Mouse (Mus musculus) forebrain, embryonic 10.5 days (tissue): ENCODE measurements around the gene Gm28539. TPM values are rescaled to one million over a fixed set of nuclear protein-coding genes. Genes with fewer than 3 reads are reported as not detected.
"Not testable (repeated sequence)": the region's sequence is repeated elsewhere in the genome, so short reads cannot be mapped to it uniquely, and the experiment has no call there.

Experiments used
- DNase-seq: peaks from one replicate; pipeline ENCODE4 v3.0.0-alpha.2; 2017; ENCODE audit warnings: low spot score; ENCODE audit errors: extremely low spot score
- H3K27ac ChIP-seq: fragments of 300-500 bp; sonication (generic); 2 replicates; pipeline ENCODE4 v1.5.1; 2016; ENCODE audit warnings: mild to moderate bottlenecking
- H3K27me3 ChIP-seq: fragments of 300-500 bp; sonication (generic); 2 replicates; pipeline ENCODE4 v1.6.1; 2016; ENCODE audit warnings: mild to moderate bottlenecking; ENCODE audit not compliant: poor library complexity, severe bottlenecking
- H3K36me3 ChIP-seq: fragments of 300-500 bp; sonication (generic); replicated peaks from 2 replicates; pipeline ENCODE4 v1.6.1; 2016; ENCODE audit warnings: mild to moderate bottlenecking, moderate library complexity
- H3K4me1 ChIP-seq: fragments of 300-500 bp; sonication (generic); 2 replicates; pipeline ENCODE4 v1.6.1; 2016
- H3K4me3 ChIP-seq: fragments of 300-500 bp; sonication (generic); 2 replicates; pipeline ENCODE4 v1.5.1; 2016; ENCODE audit warnings: mild to moderate bottlenecking, moderate library complexity
- H3K9me3 ChIP-seq: fragments of 300-500 bp; sonication (generic); 2 replicates; pipeline ENCODE4 v1.6.1; 2016; ENCODE audit warnings: mild to moderate bottlenecking, moderate library complexity
- WGBS: fragments of 180-500 bp; shearing (Covaris S2); methylation state at CpG from one replicate; pipeline ENCODE4 v1.1.7; 2016; 5-methylcytosine and 5-hydroxymethylcytosine counted together
- polyA plus RNA-seq: library from polyadenylated mRNA; unstranded; fragments of >200 nt; fragmentation: Nextera tagmentation; extraction: Ambion mirVana; gene quantifications from 2 replicates; pipeline ENCODE4 v1.2.1, GENCODE M21; 2016

Gm28539 gene
- polyA plus RNA-seq, 1 experiment from 2014 or later, result not detected

GRCm38 (mm10) chr16:18938321-18939082 is 102.1 kb downstream of the Gm28539 start:
- Histone ChIP-seq H3K27ac (no peak overlapping the region), H3K27me3 (no peaks in the 10 kb centered on the region), H3K4me3 (no peak overlapping the region), H3K4me1 (no peaks in the 10 kb centered on the region), H3K36me3 (peaks cover 91% of the 10 kb centered on the region), H3K9me3 (no peaks in the 10 kb centered on the region)
- DNase-seq, result no peak
- WGBS, result 90% methylated on average over 5 of the region's 5 CpGs

- peaks cover 93% of the 10 kb centered on the region for H3K36me3 ChIP-seq
- no peak overlapping the region for H3K4me3 ChIP-seq
- no peaks in the 10 kb centered on the region for H3K4me1 ChIP-seq
- 93% methylated on average over 6 of the region's 6 CpGs for WGBS
- H3K9me3 ChIP-seq, result no peaks in the 10 kb centered on the region
- no peak for DNase-seq
- H3K27ac ChIP-seq, result no peak overlapping the region
- no peaks in the 10 kb centered on the region for H3K27me3 ChIP-seq
These were observed 107.5 kb downstream of the Gm28539 start for GRCm38 (mm10) chr16:18943906-18944305.

GRCm38 (mm10) chr16:18948941-18949340 is 112.6 kb downstream of the Gm28539 start:
- WGBS, result 96% methylated on average over 9 of the region's 9 CpGs

GRCm38 (mm10) chr16:18950351-18950750 is 114.0 kb downstream of the Gm28539 start:
- 84% methylated on average over 2 of the region's 2 CpGs for WGBS
- H3K9me3 ChIP-seq, result no peaks in the 10 kb centered on the region
- H3K4me1 ChIP-seq, result no peaks in the 10 kb centered on the region
- H3K36me3 ChIP-seq, result peaks cover 100% of the 10 kb centered on the region
- H3K4me3 ChIP-seq, result no peak overlapping the region
- H3K27me3 ChIP-seq, result no peaks in the 10 kb centered on the region
- no peak for DNase-seq
- no peak overlapping the region for H3K27ac ChIP-seq

More at GRCm38 (mm10) chr16:18948941-18949340, 112.6 kb downstream of the Gm28539 start:
- H3K36me3 ChIP-seq, result peaks cover 99% of the 10 kb centered on the region
- no peaks in the 10 kb centered on the region for H3K9me3 ChIP-seq
- no peak for DNase-seq
- H3K27ac ChIP-seq, result no peak overlapping the region
- H3K4me1 ChIP-seq, result no peaks in the 10 kb centered on the region
- no peaks in the 10 kb centered on the region for H3K27me3 ChIP-seq
- no peak overlapping the region for H3K4me3 ChIP-seq

GRCm38 (mm10) chr16:18952813-18953212 is 116.4 kb downstream of the Gm28539 start:
- Histone ChIP-seq H3K27ac (no peak overlapping the region), H3K4me3 (no peak overlapping the region), H3K36me3 (peaks cover 100% of the 10 kb centered on the region), H3K4me1 (no peaks in the 10 kb centered on the region), H3K27me3 (no peaks in the 10 kb centered on the region), H3K9me3 (no peaks in the 10 kb centered on the region)
- no peak for DNase-seq

- H3K27ac ChIP-seq, result no peak overlapping the region
- no peaks in the 10 kb centered on the region for H3K4me1 ChIP-seq
- no peak for DNase-seq
- H3K36me3 ChIP-seq, result peaks cover 91% of the 10 kb centered on the region
- H3K9me3 ChIP-seq, result peaks cover 3% of the 10 kb centered on the region
- H3K27me3 ChIP-seq, result no peaks in the 10 kb centered on the region
- 91% methylated on average over 3 of the region's 3 CpGs for WGBS
- no peak overlapping the region for H3K4me3 ChIP-seq
These were observed 118.7 kb downstream of the Gm28539 start for GRCm38 (mm10) chr16:18955070-18955469.

GRCm38 (mm10) chr16:18963486-18963885 is 127.1 kb downstream of the Gm28539 start:
- Histone ChIP-seq H3K4me1 (no peaks in the 10 kb centered on the region), H3K9me3 (peaks cover 28% of the 10 kb centered on the region), H3K4me3 (no peak overlapping the region), H3K27ac (no peak overlapping the region), H3K36me3 (peaks cover 85% of the 10 kb centered on the region), H3K27me3 (no peaks in the 10 kb centered on the region)
- DNase-seq, result no peak

- 97% methylated on average over 9 of the region's 9 CpGs for WGBS
- Histone ChIP-seq H3K4me3 (no peak overlapping the region), H3K9me3 (peaks cover 3% of the 10 kb centered on the region; the same call in 1 of the 2 replicates), H3K36me3 (peaks cover 73% of the 10 kb centered on the region), H3K27ac (no peak overlapping the region), H3K4me1 (no peaks in the 10 kb centered on the region), H3K27me3 (no peaks in the 10 kb centered on the region)
- no peak for DNase-seq
These were observed 133.2 kb downstream of the Gm28539 start for GRCm38 (mm10) chr16:18969420-18970128.

GRCm38 (mm10) chr16:18970837-18971236 is 134.5 kb downstream of the Gm28539 start:
- no peak for DNase-seq
- peaks cover 8% of the 10 kb centered on the region; the same call in 1 of the 2 replicates for H3K9me3 ChIP-seq
- H3K27me3 ChIP-seq, result no peaks in the 10 kb centered on the region
- no peak overlapping the region for H3K27ac ChIP-seq
- no peaks in the 10 kb centered on the region for H3K4me1 ChIP-seq
- peaks cover 69% of the 10 kb centered on the region for H3K36me3 ChIP-seq
- WGBS, result 84% methylated on average over 3 of the region's 3 CpGs
- H3K4me3 ChIP-seq, result no peak overlapping the region

- H3K4me1 ChIP-seq, H3K27ac ChIP-seq, H3K27me3 ChIP-seq, DNase-seq, H3K4me3 ChIP-seq: not testable (repeated sequence)
- peaks cover 17% of the 10 kb centered on the region; the same call in 1 of the 2 replicates for H3K9me3 ChIP-seq
- 85% methylated on average over 23 of the region's 23 CpGs for WGBS
- peaks cover 39% of the 10 kb centered on the region for H3K36me3 ChIP-seq
These were observed 139.3 kb downstream of the Gm28539 start for GRCm38 (mm10) chr16:18975665-18976064.

- Histone ChIP-seq H3K27ac (no peak overlapping the region), H3K4me3 (no peak overlapping the region; the same call in 1 of the 2 replicates), H3K27me3 (no peaks in the 10 kb centered on the region), H3K4me1 (no peaks in the 10 kb centered on the region), H3K36me3 (peaks cover 32% of the 10 kb centered on the region), H3K9me3 (peaks cover 17% of the 10 kb centered on the region; the same call in 1 of the 2 replicates)
- 77% methylated on average over 23 of the region's 23 CpGs for WGBS
- DNase-seq, result peak; percentile 20
These were observed 139.9 kb downstream of the Gm28539 start for GRCm38 (mm10) chr16:18976315-18976714.

GRCm38 (mm10) chr16:18986381-18986780 is 150.0 kb downstream of the Gm28539 start:
- H3K4me1 ChIP-seq, result no peaks in the 10 kb centered on the region
- H3K9me3 ChIP-seq, result peaks cover 6% of the 10 kb centered on the region; the same call in 1 of the 2 replicates
- H3K27ac ChIP-seq, result no peak overlapping the region
- no peak for DNase-seq
- H3K36me3 ChIP-seq, result no peaks in the 10 kb centered on the region
- no peaks in the 10 kb centered on the region for H3K27me3 ChIP-seq
- H3K4me3 ChIP-seq, result no peak overlapping the region
- WGBS, result 91% methylated on average over 3 of the region's 3 CpGs

- Histone ChIP-seq H3K27me3 (no peaks in the 10 kb centered on the region), H3K27ac (no peak overlapping the region), H3K36me3 (no peaks in the 10 kb centered on the region), H3K4me3 (no peak overlapping the region), H3K9me3 (peaks cover 6% of the 10 kb centered on the region; the same call in 1 of the 2 replicates), H3K4me1 (no peaks in the 10 kb centered on the region)
- 90% methylated on average over 5 of the region's 5 CpGs for WGBS
- DNase-seq, result no peak
These were observed 150.5 kb downstream of the Gm28539 start for GRCm38 (mm10) chr16:18986860-18987259.
